Mouse (Mus musculus): ENCODE results near the gene Carnmt1.

Carnmt1 gene

DNA sequence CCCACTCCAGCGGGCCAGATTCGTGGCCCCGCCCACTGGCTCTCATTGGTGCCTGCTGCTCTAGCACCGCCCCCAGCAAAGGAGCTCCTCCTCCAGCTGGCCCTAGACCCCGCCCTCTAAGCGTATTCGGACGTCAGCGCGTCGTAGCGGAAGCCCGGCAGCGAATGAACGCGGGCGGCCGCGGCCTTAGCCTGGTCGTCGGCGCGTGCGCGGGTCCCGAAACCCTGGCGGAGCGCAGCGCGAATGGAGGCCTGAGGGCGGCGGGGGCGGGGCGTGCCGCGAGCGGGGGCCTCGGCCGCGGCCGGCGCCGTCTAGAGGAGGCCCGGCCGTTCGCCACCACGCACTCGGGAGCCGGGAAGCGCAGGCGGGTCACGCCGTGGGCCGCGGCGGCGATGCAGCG is at the start of gene Carnmt1:
TSS of gene Carnmt1 (plus strand) at position 157 of the 400 bp plus-strand sequence.
- peak; percentile 99 for DNase-seq

DNA sequence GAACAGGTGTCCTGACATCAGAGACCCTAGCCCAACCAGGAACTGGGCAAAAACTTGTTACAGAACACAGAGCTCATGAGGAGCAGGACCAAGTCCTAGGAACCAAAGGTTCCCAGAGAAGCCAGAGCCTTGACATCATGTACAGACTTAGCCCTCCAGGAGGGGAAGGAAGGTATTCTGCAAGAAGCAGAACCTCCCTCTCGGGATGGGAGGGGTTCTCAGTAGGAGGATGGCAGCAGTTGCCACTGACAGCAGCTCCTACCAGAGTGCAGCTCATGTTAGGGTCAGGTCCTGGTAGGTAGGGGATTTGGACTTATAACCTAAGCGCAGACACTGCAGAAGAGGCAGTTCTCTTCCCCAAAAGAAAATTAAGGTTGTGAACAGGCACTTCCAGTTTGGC is 46.7 kb upstream of the Carnmt1 start:
- no peak for DNase-seq

DNA sequence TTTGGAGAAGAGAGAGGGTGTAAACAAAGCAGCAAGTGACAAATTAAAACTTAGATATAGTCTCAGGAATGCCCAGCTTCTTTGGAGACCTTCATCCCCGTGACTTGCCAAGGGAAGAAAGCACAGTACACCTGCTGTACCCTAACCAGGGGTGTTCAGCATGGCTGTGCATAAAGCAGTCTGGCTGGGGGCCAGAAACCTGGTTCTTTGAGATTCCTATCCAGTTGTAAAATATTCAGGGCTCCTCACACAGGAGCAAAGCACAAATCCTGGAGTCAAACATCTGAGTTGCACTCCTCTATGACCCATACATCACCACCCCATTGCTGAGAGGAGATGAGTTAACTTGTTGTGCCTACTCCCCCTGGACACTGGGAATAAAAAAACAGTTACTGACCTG is 41.0 kb upstream of the Carnmt1 start:
- peak; percentile 93 for DNase-seq

DNA sequence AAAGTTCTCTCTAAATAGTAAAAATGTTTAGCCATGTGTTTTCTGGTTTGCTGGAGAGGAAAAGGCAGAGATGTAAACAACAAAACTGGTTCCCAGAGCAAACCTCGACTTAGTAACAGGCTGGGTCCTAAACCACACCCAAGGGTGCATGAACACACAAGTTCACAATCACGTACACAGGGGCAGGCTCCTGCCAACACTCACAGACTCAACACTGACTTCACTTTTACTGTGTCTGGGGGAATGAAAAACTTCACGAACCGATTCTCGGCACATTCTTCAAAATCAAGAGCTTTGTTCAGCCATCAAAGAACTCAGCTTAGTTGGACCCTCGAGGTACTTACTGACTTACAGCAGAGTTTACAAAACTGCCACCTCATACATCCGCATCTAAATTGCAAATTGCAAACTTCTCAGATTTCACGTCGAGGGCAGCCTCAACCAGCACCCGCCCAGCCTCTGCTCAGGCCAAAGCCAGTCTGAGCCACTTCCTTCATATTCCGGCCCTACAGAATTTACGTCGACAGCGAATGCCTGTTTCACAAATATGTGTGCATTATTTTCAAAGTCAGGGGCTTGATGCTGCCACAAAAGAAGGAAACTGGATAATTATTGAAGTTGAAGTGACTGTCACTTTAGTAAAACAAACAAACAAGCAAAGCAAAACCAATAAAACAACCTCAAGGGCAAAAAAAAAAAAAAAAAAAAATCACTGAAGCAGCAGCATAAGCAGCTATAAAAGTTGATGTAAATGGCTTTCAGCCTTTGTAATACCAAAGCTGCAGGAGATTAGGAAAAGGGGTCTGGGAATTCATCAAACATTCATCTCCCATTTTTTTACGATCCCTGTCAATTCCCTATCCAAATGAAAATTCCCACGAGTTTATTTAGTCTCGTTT is 40.1 kb upstream of the Carnmt1 start:
- peak; percentile 75 for DNase-seq

DNA sequence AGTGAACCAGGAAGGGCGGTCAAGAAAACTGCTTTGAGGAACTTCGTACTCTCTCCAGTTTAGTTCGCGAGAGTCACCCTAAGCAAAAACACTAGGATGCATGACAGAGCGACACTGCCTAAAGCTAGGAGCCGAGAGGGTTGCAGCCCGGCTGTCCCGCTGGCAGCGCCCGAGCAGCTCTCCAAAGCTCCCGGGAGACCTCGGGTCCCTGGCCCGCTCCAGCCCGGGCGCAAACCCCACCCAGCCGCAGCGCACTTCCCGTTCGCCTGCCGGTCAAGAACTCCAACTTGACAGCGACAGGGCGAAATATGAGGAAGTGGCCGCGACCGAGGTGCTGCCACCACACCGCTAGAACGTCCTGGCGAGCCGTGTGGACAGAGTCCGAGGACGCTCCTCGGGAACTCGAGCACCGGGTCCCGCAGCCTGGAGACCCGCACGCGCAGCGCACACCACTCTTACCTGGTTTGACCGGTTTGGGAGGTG is 39.4 kb upstream of the Carnmt1 start:
- DNase-seq: peak; percentile 65

DNA sequence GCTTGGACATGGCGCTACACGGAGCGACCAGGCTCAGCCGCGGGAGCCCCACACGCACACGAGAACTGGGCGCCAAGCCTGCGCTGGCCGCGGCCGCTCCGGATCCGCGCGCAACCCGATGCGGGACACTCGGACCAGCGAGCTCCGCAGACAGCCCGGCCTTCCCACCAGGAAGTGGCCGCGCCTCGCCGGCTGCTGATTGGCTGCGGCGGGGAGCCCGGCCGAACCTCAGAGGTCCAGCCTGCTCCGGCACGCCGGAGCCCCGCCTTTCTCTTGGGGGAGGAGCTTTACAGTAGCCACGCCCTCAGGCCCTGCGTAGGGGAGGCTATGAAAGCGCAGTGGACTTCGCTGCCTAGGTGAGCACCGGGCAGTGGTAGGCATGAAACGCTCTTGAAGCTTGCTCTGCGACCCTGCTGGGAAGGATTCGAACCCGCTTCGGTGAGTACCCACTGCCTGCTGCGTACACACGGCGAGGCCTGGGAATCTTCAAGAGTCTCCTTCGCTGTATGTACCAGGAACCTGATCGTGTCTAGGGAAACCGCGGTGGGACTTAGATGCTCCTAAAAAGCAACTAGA is 38.8 kb upstream of the Carnmt1 start, which contains the start of the genes Ostf1 and Nmrk1:
TSS of gene Ostf1 (minus strand) at position 180 of the 576 bp plus-strand sequence.
TSS of gene Nmrk1 (plus strand) at position 307 of the 576 bp plus-strand sequence.
- DNase-seq: peak; percentile 98

DNA sequence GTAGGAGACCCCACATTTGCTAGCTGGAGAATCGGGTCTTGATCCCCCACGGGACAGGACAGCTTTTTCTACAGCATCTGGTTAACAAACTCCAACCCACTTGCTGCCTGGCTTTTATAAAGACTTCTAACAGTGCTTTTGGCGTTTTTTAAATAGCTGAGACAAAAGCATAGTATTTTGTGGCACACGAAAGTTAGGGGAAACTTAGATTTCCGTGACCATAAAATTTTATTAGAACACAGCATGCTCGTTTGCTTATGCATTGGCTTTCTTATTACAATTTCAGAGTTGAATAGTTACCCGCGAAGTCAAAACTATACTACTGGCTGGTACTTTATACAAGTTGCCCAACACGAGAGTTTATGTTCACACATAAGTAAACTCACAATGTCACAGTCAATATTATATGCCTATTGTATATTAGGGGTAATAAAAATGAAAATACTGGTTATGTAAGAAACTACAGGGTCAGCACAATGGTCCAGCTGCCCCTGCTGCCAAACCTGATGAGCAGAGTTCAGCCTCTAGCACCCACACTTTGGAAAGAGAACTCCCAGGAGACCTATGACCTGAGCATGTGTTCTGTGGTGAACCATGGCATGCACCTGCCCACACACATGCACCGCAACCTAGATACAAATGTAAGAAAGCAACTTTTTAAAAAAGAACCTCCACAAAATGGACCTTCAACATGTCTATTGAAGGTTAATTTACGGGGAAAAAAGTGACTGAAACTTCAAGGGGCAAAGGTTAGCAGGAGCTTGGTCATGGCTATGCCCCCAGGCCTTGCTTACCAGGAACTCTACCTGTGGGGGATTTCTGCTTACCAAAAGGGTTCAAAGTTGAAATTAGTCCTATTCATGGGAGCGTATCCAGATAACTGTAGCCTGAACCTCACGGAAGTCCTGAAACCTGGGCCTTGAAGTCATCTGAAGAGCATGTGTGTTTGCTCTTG is 38.1 kb upstream of the Carnmt1 start:
- DNase-seq: peak; percentile 86

DNA sequence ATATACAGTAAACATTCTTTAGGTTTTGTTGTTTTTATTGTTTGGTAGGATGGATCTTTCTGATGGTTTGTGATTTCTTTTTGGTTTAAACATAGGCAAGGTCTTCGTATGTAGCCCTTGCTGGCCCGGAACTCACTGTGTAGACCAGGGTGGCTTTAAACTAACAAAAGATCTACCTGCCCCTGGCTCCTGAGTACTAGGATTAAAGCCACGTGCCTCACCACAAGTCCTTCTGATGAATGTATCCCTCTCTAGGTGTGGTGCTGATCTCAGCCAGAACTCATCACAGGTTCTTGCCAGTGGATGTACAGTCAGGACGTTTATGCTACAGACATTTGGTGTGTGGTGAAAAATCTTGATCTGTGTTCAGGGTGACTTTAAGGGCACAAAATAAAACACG is 32.6 kb upstream of the Carnmt1 start:
- no peak for DNase-seq

DNA sequence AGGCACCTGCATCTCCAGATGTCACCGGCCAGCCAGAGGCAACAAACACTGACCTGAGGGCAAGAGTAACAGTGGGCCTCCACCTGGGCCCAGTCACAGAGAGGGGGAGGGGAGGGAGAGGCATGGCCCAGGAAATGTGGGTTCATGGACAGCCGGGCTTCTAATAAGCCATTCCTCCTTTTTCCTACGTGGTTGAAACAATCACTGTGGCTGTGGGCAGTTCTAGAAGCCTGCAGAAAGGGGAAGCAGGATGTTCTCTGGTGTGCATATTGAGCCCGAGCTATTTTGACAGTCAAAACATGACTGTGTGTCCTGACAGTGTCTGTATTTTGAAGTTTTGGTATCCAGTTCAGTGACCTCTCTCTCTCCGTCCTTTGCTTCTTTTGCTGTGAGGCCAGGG is 31.6 kb upstream of the Carnmt1 start:
- DNase-seq: no peak

DNA sequence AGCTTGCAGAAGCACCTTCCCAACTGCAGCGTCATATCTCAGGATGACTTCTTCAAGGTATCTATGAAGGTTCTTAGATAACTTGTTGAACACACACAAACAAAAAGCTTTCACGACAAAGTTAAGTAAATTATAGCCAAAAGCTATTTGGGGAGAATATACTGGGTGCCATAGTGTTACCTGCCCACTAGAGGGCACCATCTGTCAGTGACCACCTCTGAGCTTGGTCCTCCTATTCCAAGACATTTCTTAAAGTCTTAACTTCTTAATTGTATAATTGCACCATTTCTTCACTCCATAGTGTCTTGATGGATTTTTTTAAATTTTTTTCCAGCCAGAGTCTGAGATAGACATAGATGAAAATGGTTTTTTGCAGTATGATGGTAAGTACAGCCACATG is 31.0 kb upstream of the Carnmt1 start:
- no peak for DNase-seq

DNA sequence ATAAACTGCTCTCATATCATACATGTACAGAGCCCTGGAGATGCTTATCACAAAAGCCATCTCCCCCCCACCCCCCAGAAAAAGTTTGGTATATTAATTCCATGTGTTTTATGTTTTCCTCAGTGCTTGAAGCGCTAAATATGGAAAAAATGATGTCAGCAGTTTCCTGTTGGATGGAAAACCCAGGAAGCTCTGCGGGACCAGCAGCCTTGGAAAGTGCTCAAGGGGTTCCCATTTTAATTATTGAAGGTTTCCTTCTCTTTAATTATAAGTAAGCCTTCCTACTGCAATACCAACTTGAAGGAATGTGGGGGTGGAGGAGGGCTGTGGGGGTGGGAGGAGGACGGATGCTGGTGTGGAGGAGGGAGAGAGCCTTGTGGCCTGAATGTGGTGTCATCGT is 29.6 kb upstream of the Carnmt1 start:
- DNase-seq: no peak

DNA sequence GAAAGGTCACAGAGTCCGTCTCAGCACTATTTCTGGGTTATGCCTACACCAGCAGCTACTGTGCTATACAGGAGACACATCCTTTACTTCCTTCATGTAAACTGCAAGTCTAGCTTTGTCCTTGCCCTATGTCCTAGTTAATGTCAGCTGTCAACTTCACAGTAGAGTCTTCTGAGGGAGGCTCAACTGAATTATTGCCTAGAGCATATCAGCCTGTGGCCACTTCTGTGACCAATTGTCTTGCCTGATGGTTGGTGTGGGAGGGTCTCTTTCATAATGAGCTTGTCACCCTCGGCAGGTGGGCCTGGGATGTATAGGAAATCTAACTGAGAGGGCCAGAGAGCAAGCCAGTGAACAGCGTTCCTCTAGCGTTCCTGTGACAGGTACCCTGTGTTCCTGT is 27.2 kb upstream of the Carnmt1 start:
- DNase-seq: no peak

DNA sequence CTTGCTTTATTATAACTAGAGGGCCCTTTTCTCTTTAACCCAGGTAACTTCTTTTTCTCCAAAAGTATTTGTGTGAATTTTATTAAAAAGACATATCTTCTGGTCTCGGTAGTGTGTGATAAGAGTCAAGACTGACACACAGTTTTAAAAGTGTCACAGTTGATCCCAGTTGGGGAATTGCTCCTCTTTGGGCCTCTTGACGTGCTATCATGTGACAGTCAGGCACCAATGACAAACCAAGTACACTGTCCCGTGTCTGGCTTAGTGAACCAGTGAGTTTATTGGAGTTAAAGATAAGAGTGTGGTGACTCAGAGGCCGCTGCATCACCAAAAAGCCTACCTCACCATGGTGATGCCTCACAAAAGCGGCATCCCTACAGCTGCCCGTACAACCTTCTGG is 26.5 kb upstream of the Carnmt1 start:
- DNase-seq: no peak

DNA sequence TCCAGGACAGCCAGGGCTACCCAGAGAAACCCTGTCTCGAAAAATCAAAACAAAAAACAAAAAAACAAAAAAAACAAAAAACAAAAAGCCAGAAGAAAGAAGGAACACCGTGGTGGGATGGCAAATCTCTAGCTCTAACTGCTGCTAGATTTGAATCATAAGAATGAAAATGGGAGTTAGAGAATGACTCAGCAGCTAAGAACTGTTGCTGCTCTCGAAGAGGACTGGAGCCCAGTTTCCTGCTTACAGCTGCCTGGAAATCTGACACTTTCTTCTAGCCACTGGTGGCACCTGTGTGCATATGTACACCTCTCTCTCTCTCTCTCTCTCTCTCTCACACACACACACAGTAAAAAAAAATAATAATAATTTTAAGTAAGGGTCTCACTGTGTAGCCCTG is 24.2 kb upstream of the Carnmt1 start:
- DNase-seq: no peak

DNA sequence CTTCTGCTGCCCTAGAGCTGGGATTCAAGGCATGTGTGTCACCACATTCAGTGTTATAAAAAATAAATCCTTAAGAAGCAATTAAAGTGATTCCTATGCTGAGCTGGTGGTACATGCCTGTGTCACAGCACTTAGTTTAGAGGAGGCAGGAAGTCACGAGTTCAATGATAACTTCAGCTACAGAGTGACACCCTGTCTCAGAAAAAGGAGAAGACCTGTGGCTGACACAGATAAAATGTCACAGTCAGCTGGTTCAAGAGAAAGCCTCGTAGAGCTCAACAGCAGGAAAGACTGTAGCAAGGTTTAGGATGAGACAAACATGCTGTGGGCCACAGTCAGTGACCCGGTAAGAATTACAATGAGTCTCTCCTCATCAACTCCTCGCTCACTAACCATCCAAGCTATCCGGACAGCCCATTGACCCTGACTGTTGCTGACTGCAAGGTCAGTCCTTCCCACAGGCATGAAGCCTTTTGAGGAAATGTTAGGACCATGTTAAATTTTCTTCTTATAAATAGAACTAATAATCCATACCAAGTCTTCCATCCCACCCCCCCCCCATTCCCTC is 23.6 kb upstream of the Carnmt1 start:
- DNase-seq: no peak

DNA sequence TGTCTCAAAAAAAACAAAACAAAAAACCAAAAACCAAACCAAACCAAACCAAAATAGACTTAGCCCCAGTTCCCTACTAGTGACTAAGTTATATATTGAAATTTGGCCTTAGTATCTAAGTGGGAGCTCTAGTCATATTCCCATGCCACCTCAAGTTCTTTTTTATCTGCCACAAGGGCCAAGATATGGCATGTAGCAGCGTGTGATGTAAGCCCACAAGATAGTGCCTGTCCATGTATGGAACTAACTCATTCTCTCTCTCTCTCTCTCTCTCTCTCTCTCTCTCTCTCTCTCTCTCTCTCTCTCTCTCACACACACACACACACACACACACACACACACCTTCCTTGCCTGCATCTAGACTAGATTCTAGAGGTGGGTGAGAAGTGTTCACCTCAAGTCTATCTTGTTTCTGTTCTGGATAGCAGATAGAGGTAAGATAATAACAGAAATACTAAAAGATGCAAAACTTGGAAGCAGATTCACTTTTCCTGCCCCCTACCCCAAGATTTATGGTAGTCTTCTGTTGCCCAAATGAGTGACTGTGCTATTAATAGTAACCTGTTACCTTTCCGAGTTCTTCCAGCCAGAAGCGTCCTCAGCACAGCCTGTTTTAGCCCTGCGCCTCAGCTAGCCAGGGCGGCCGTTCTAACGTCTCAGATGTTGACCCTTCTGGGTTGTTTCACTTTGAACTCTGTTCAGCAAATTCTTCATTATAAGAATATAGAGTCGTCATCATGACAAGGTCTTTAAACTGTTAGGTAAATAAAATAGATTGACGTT is 22.6 kb upstream of the Carnmt1 start:
- DNase-seq: no peak

DNA sequence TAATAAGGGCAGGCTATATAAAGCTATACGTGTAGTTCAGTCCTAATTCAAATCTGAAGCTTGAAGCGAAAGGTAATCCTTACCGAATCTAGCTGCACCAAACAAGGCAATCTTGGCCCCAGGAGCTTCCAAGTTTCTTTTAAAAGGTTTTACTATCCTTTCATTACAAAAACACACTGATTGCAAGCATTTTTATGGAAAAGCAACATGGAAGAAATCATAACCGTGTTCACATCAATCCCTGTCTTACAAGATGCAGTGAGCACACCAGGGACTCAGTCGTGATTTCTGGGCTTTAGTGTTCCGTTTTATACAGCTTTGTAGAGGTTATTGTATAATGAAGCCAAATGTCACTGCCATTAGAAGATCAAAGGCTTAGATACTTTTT is 22.0 kb upstream of the Carnmt1 start:
- no peak for DNase-seq

DNA sequence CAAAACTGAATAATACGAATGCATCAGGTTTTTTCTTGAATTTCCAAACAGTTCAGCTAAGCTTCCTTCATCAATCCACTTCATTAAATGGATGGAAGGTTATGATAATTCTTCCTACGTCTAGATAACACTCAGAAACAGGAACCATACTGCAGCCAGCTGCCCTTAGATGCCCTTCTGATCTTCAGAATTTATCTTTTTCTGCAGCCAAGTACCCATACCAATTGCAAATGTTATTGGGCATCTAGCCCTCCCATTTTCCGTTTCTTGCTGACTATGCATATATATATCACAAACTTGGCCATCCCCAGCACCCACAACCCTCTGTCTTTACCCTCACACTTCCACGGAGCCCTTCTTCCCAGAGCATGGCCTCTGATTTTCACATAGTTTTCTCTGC is 20.6 kb upstream of the Carnmt1 start:
- DNase-seq: no peak

DNA sequence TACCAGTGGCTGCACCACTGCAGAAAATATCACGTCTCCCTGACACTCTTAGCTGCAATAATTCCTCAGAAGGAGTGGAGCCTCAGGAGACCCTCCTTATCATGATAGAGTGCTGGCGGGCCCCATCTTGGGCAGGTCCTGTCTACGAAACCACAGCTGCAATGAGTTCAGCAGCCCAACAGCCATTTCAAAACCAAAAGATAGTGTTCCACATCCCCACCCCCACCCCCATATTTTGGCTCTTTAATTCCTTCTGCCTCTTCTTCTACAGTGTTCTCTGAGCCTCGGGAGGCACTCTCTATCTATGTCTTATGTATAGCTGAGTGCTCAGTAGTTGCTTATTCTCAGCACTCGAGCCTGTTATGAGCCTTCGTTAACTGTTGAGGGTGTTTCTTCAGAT is 20.1 kb upstream of the Carnmt1 start:
- DNase-seq: no peak

DNA sequence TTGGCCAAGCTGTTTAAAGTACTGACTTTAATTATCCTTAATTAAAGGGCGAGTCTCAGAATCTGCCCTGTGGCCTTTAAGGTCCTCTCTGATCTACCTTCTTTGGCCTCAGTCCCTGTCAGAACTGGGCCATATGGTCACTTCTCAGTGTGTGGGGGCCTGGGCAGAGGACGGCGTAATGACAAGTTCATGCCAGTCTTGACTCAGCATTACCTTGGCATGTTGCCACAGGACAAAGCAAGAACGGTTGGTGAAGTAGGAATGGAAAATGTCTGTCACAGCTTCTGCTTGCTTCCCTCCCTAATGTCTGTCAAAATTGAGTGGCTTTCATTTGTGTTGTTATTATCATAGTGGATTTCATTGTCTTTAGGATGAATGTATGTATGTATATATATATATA is 18.0 kb upstream of the Carnmt1 start:
- no peak for DNase-seq

DNA sequence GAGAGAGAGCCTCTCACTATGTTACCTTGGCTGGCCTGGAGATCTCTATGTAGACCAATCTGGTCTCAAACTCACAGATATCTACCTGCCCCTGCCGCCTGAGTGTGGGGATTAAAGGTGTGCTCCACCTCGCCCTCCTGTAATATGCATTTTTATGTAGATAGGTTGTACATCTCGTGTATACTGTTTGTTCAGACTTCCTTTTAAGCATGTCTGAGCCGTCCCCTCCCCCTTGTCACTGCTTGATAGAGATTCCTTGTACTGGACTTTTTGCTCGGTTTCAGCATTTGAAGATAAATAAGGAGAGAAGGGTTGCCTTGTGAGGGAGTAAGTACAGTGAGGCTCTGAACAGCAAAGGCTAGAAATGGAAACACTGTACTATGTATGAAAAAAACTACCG is 17.5 kb upstream of the Carnmt1 start:
- no peak for DNase-seq

DNA sequence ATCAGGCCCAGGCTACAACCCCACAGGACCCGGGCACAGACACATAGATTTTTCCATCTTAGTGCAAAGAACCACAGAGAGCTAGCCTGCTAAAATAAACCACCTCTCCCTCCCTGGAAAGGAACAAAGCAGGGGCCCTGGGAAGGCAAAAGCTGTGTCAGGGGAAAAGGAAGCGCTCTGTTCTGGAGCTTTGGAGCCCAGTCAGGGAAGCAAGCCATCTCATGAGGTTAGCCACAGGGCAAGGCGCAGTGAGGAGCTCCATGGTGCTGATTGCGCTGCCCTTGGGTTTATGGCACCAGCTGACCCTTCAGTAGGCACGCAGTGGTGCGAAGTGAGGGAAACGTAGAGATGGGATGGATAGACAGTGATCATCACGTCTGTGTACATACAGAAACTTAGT is 16.2 kb upstream of the Carnmt1 start:
- DNase-seq: no peak

Data from kidney, adult 9 months (tissue).